Mouse (Mus musculus): Measurements from ENCODE around the gene Gcfc2.

- TF ChIP-seq HCFC1 (IDR thresholded peaks at IDR 0.05; ENCODE audit: borderline replicate concordance, insufficient read depth, low read length) (no peak), ZNF384 (IDR thresholded peaks at IDR 0.05; ENCODE audit: low read depth, low read length) (no peak), MAFK (IDR thresholded peaks at IDR 0.05; ENCODE audit: insufficient read depth, low read depth, low read length) (no peak)
Measured at GRCm38 (mm10) chr6:81957992-81958391, 34.5 kb downstream of the Gcfc2 start.
